Mouse (Mus musculus): ENCODE data around the gene Sgms1. TPM values are rescaled to one million over a fixed set of nuclear protein-coding genes. Genes with fewer than 3 reads are reported as not detected.
"Not testable (repeated sequence)": the region's sequence is repeated elsewhere in the genome, so short reads cannot be mapped to it uniquely, and the experiment has no call there.

The Sgms1 gene
- polyA plus RNA-seq, 1 experiment from 2014 or later, result 31.8 TPM

DNA sequence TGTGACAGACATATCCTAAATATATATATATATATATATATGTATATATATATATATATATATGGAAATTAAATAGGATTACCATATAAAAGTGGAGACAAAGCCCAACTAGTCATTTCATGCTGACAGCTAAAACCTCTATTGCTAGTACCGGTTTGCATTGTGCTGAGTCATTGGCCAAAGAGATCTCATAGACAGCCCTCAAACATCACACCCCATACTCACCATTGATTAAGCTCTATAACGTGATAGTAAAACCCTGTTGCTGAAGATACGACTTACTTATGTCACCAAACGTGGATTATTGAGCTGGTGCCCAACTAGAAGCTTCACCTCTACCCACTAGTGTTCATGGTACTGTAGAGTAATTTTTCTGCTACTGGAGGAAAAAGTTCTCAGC, 298.7 kb downstream of the Sgms1 start:
- Histone ChIP-seq H3K36me3 (no peaks in the 10 kb centered on the region), H3K27me3 (replicated peaks) (no peaks in the 10 kb centered on the region), H3K27ac (no peak overlapping the region), H3K9me3 (replicated peaks) (no peaks in the 10 kb centered on the region), H3K4me3 (no peak overlapping the region), H3K4me2 (no peak overlapping the region), H3K4me1 (no peaks in the 10 kb centered on the region), H3K9ac (no peak overlapping the region)
- WGBS (ENCODE audit: insufficient replicate concordance), result 48% methylated on average over 4 of the region's 4 CpGs
- no peak for ATAC-seq

DNA sequence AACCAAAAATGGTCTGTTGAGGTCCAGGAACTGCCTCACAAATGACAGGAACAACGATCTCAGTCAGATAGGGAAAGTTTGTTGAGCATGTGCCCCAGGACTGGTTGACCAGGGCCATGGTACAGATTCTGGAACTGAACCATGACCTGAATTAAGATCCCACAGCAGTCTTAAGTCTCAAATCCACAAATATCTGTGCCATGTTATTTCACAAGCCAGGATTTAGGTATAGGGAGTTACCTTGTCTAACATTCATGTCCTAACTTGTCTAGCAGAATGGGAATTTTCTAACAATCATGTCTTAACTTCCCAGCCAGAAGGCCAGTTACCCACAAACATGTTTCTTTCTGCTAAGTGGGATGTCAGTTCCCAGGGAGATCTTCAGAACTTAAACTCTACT, 300.9 kb downstream of the Sgms1 start:
- H3K9ac ChIP-seq, result no peak overlapping the region
- WGBS (ENCODE audit: insufficient replicate concordance), result 74% methylated on average over 1 of the region's 1 CpGs
- ATAC-seq, result no peak

DNA sequence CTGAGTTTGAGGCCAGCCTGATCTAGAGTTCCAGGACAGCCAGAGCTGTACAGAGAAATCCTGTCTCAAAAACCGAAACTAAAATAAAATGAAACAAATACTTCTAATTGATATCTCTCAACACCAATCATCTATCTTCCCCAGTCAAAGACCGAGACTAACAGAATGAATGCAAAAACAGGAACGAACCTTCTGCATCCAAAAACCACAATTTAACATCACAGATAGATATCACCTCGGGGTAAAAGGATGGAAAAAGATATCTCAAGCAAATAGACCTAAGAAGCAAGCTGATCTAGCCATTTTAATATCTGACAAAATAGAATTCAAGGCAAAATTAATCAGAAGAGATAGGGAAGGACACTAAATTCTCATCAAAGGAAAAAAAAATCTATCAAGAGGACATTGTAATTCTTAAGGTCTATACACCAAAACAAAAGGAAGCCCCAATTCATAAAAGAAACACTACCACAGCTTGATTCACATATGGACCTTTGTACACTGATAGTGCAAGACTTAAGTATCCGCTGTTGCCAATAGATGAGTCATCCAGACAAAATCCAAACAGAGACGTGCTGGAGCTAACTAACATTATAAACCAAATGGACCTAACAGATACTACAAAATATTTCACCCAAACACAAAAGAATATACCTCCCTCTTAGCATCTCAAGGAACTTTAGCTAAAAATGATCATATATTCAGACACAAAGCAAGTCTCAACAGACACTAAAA, 301.6 kb downstream of the Sgms1 start:
- no peaks in the 10 kb centered on the region for H3K27me3 ChIP-seq (replicated peaks)
- H3K9ac ChIP-seq, result no peak overlapping the region
- H3K36me3 ChIP-seq, result no peaks in the 10 kb centered on the region
- H3K4me3 ChIP-seq, result no peak overlapping the region
- no peak for ATAC-seq
- no peak overlapping the region for H3K4me2 ChIP-seq
- no peak overlapping the region for H3K27ac ChIP-seq
- WGBS (ENCODE audit: insufficient replicate concordance), result 52% methylated on average over 6 of the region's 6 CpGs
- H3K9me3 ChIP-seq (replicated peaks), result no peaks in the 10 kb centered on the region
- H3K4me1 ChIP-seq, result no peaks in the 10 kb centered on the region

More for the DNA sequence above, 300.9 kb downstream of the Sgms1 start:
- Histone ChIP-seq H3K4me3 (no peak overlapping the region), H3K9me3 (replicated peaks) (no peaks in the 10 kb centered on the region), H3K27ac (no peak overlapping the region), H3K4me2 (no peak overlapping the region), H3K36me3 (no peaks in the 10 kb centered on the region), H3K4me1 (no peaks in the 10 kb centered on the region), H3K27me3 (replicated peaks) (no peaks in the 10 kb centered on the region)

- H3K27ac ChIP-seq; H3K4me1 ChIP-seq; H3K9me3 ChIP-seq (replicated peaks); H3K4me2 ChIP-seq; H3K27me3 ChIP-seq (replicated peaks); ATAC-seq; H3K36me3 ChIP-seq; H3K9ac ChIP-seq; H3K4me3 ChIP-seq: not testable (repeated sequence)
- WGBS (ENCODE audit: insufficient replicate concordance), result 55% methylated on average over 1 of the region's 1 CpGs
Measured at GRCm38 (mm10) chr19:32084813-32085212, 304.7 kb downstream of the Sgms1 start.

Other genes with a start within 250 kb of the Sgms1 start
- gene Rpl9-ps6, start 76.9 kb upstream of the Sgms1 start, polyA plus RNA-seq (2016; fragmentation: Nextera tagmentation; extraction: Ambion mirVana), result 72.7 and 75.0 TPM in 2 replicates
- 118 and 120 TPM in 2 replicates for gene Minpp1, start 96.1 kb upstream of the Sgms1 start, polyA plus RNA-seq (2016; fragmentation: Nextera tagmentation; extraction: Ambion mirVana)
- gene Papss2, start 206.1 kb upstream of the Sgms1 start, polyA plus RNA-seq (2016; fragmentation: Nextera tagmentation; extraction: Ambion mirVana), result 2.0 and 3.1 TPM in 2 replicates

Data from liver, embryonic 12.5 days (tissue).